Mouse (Mus musculus) gastrocnemius, postnatal 36 days (tissue): ENCODE measurements around the gene D630045J12Rik. TPM values are rescaled to one million over a fixed set of nuclear protein-coding genes. Genes with fewer than 3 reads are reported as not detected.

Source experiments
- DNase-seq, 2 experiments: peaks; one replicate each; pipeline ENCODE4 v3.0.0; 2022
- intact Hi-C: fragments of 180-260 bp; cut with DNase I; formaldehyde crosslinking; loops from one replicate; pipeline ENCODE4 v1.15.1; 2025
- total RNA-seq, 2 experiments: library from RNA; stranded (reverse); gene quantifications; 2 replicates each; pipeline ENCODE4 v1.2.3; 2021

Gene D630045J12Rik
- total RNA-seq, 2 experiments from 2014 or later, result 0.38 to 0.39 TPM

- intact Hi-C loops, result no loop called here
- no peak for DNase-seq
Observed at GRCm38 (mm10) chr6:38196266-38197189, 57.3 kb downstream of the D630045J12Rik start.

- no peak for DNase-seq
- intact Hi-C loops, result no loop called here
Observed at GRCm38 (mm10) chr6:38195306-38195705, 58.5 kb downstream of the D630045J12Rik start.

GRCm38 (mm10) chr6:38194046-38194445 is 59.8 kb downstream of the D630045J12Rik start:
- intact Hi-C loops, result no loop called here
- DNase-seq, result no peak

- intact Hi-C loops, result no loop called here
- no peak for DNase-seq
Observed at GRCm38 (mm10) chr6:38192952-38193351, 60.9 kb downstream of the D630045J12Rik start.

- no peak for DNase-seq
Observed at GRCm38 (mm10) chr6:38186312-38186950, 67.4 kb downstream of the D630045J12Rik start.

GRCm38 (mm10) chr6:38184791-38185190 is 69.0 kb downstream of the D630045J12Rik start:
- intact Hi-C loops, result no loop called here
- no peak for DNase-seq

More at GRCm38 (mm10) chr6:38186312-38186950, 67.4 kb downstream of the D630045J12Rik start:
- intact Hi-C loops, result no loop called here

DNA sequence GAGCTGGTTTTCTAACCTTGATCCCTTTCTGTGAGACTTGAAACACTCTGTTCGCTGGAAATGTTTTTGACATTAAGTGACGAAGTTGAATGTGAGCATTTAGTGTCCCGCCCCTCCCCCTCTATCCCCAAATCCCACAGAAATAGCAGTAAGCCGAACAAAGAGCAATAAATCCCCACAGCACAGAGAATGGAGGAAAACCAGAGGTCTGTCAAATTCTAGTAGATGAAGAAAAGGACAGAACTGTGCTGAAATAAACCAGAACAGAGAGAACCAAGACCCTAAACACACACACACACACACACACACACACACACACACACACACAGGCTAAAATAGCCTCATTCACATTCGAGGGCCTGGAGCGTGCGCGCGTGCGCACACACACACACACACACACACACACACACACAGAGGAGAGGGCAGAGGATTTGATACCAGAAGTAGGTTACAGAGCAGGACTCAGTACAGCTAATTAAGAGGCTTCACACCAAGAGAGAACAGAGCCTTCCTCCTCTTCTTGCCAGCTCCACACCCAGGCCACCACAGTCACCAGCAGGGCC is 72.0 kb downstream of the D630045J12Rik start:
- intact Hi-C loops, result no loop called here
- DNase-seq, result no peak

- intact Hi-C loops, result no loop called here
- DNase-seq, result no peak
Observed at GRCm38 (mm10) chr6:38180669-38181068, 73.1 kb downstream of the D630045J12Rik start.

- no peak for DNase-seq
- intact Hi-C loops, result no loop called here
Observed at GRCm38 (mm10) chr6:38165385-38165784, 88.4 kb downstream of the D630045J12Rik start.

GRCm38 (mm10) chr6:38164705-38165104 is 89.1 kb downstream of the D630045J12Rik start:
- no peak for DNase-seq
- intact Hi-C loops, result loop anchor here (5.0 kb wide), 2 partner anchors 88 to 158 kb away; partner anchors contain the start of gene D630045J12Rik

- intact Hi-C loops, result loop anchor here (5.0 kb wide), 2 partner anchors 89 to 159 kb away; partner anchors contain the start of gene D630045J12Rik
Observed at GRCm38 (mm10) chr6:38162825-38163504, 90.8 kb downstream of the D630045J12Rik start.

DNA sequence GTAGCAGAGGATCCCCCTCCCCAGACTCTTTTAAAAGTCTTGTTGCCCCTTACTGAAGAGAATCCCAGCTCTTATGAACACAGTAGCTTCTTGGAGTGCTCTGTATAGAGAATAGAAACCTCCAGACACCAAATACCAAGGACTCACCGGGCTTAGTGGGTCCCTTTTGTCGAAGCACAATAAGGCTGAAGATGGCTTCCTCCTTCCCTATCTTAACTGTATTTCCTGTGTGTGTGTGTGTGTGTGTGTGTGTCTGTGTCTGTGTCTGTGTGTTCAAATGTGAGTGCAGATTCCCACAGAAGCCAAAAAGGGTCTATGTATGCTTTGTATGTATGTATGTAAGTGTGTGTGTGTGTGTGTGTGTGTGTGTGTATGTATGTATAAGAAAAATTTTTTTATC is 93.3 kb downstream of the D630045J12Rik start:
- intact Hi-C loops, result loop anchor here (5.0 kb wide), 2 partner anchors 92 to 162 kb away; partner anchors contain the start of gene D630045J12Rik
- DNase-seq, result no peak

More at GRCm38 (mm10) chr6:38162825-38163504, 90.8 kb downstream of the D630045J12Rik start:
- DNase-seq, result no peak

- peak; percentile 35 to 75 for DNase-seq
- intact Hi-C loops, result loop anchor here (5.0 kb wide), 2 partner anchors 92 to 162 kb away; partner anchors contain the start of gene D630045J12Rik
Observed at GRCm38 (mm10) chr6:38160102-38160501, 93.7 kb downstream of the D630045J12Rik start.

DNA sequence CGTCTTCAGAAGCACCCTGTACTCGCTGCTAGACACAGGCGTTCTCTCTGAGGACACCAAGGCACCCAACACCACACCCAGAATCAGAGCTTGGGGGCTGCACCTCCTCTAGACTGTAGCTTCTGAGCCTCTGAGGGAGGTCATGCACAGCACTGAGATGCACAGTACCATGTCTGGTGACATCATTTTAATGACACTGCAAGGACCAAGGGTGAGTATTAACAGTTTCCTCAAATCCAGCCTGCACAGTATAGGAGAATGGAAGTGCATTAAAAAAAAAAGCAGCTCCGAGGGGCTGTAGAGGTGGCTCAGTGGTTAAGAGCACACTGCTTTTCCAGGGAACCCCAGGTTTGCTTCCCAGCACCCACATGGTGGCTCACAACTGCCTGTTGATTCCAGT is 94.2 kb downstream of the D630045J12Rik start:
- no peak for DNase-seq
- intact Hi-C loops, result loop anchor here (10.0 kb wide), 1 partner anchor 365 kb away; no protein-coding TSS in a partner anchor

DNA sequence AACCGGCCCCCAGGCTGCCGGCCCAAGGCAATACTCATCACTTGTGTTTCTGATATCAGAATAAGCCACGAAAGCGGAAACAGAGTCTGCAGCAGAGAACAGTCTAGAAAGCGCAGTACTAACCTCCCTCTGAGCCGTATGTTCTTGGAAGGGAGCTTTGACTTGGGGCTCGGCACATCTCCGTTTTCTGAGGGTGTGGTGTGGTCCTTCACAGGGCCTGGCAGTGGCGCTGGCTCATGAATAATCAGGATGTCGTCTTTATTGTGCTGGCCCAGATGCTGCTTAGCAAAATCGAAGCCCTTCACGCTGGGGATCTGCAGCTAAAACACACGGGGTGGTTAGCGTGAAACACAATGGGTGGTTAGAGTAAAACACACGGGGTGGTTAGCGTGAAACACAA is 95.9 kb downstream of the D630045J12Rik start:
- no peak for DNase-seq
- intact Hi-C loops, result loop anchor here (10.0 kb wide), 1 partner anchor 367 kb away; no protein-coding TSS in a partner anchor

DNA sequence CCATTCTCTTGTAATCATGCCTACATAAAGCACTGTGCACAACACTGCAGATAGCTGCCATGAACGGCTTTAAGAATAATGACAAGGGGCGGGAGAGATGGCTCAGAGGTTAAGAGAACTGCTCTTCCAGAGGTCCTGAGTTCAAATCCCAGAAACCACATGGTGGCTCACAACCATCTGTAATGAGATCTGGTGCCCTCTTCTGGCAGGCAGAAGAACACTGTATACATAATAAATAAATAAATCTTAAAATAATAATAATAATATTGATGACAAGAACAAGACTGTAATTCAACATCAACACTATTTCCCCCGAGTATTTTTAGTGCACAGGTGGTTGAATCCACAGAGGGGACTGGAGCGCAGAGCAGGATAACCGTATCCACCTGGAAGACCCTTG is 97.6 kb downstream of the D630045J12Rik start:
- intact Hi-C loops, result loop anchor here (10.0 kb wide), 1 partner anchor 369 kb away; no protein-coding TSS in a partner anchor
- DNase-seq, result no peak

DNA sequence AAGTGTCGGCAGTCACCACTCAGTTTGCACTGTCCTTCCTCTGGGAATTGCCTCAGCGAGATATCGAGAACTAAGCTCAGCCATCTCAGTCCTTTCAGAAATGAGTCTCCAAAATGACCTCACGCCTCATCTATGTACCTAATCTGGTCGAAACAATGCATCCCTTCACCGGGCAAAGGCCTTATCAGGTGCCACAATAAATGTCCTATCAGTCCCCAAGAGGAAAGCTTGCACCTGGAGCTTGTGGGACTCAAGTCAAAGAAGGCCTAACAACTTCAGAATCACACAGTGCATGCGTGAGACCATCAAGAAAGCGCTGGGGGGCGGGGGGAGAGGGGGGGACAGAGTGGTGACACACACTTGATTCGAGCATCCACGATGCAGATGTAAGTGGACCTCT is 101.5 kb downstream of the D630045J12Rik start:
- intact Hi-C loops, result loop anchor here (10.0 kb wide), 1 partner anchor 372 kb away; no protein-coding TSS in a partner anchor

GRCm38 (mm10) chr6:38149483-38149882 is 104.3 kb downstream of the D630045J12Rik start:
- intact Hi-C loops, result no loop called here
- DNase-seq, result no peak

More for the DNA sequence above, 101.5 kb downstream of the D630045J12Rik start:
- no peak for DNase-seq

GRCm38 (mm10) chr6:38148626-38149025 is 105.2 kb downstream of the D630045J12Rik start:
- intact Hi-C loops, result no loop called here

DNA sequence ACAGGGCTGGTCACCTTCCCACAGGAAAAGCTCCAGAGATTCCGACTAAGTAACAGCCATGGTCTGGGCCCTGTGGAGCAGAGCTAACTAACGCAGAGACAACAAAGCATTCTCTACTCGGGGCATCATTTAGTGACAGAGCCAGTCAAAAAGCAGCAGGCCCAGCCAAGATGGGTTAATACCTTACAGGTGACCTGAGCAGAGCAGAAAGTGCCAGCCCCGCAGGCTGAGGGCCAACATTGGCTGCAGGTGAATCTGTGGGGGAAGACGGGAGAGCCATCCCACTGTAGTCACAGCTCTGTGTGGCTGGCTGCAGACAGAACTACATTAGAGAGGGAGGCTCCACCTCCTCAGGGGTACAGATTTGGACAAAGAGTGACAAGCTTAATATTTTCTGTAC is 106.5 kb downstream of the D630045J12Rik start:
- no peak for DNase-seq
- intact Hi-C loops, result no loop called here

More at GRCm38 (mm10) chr6:38148626-38149025, 105.2 kb downstream of the D630045J12Rik start:
- DNase-seq, result no peak
